Mouse (Mus musculus) lung, postnatal 36 days (tissue): Measurements from ENCODE around the gene Gbgt1.
"Not testable (repeated sequence)": the region's sequence is repeated elsewhere in the genome, so short reads cannot be mapped to it uniquely, and the experiment has no call there.

Experiments used
- DNase-seq: peaks from one replicate; pipeline ENCODE4 v3.0.0; 2022; ENCODE audit warnings: mixed read lengths

Gene Gbgt1

DNA sequence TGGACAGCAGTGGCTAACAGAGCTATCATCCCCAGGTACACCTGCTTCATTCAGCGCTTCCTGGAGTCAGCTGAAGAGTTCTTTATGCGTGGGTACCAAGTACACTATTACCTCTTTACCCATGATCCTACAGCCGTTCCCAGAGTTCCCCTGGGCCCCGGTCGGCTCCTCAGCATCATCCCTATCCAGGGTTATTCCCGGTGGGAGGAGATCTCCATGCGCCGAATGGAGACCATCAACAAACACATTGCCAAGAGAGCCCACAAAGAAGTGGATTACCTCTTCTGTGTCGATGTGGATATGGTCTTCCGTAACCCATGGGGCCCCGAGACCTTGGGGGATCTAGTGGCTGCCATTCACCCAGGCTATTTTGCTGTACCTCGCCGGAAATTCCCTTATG, 8.0 kb downstream of the Gbgt1 start:
- DNase-seq: no peak

- no peak for DNase-seq
These were observed 9.1 kb downstream of the Gbgt1 start, which contains the start of gene Gm10134 for GRCm38 (mm10) chr2:28505795-28506194. Gene Gm10134, plus strand, starts transcription at chr2:28506095.

DNA sequence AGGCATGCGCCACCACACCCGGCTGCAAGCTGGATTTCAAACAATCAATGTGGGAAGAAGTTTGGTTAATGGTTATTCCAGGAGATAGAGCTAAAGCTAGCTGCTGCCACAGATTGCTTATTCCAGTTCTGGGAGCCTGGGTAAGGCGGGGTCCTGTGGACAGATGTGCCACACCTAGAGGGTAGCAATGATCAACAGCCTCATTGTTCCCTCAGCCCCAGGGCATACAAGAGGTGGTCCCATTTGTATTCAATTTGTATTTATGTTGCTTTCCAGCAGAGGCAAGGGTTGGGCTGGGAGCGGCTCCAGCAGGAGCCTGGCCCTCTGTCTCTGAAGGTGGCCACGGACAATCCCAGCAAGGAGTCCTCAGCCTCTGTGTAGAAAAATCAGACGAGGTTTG, 9.6 kb downstream of the Gbgt1 start:
- no peak for DNase-seq

DNA sequence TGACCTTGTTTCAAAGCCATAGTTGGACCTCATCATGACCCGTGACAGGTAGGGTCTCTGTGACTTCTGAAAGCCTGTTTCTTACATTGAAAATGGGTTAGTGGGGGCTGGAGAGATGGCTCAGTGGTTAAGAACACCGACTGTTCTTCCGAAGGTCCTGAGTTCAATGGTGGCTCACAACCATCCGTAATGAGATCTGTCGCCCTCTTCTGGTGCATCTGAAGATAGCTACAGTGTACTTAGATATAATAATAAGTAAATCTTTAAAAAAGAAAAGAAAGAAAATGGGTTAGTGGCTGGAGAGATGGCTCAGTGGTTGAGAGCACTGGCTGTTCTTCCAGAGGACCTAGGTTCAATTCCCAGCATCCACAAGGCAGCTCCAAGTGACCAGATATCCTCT, 14.9 kb downstream of the Gbgt1 start:
- DNase-seq: not testable (repeated sequence)

DNA sequence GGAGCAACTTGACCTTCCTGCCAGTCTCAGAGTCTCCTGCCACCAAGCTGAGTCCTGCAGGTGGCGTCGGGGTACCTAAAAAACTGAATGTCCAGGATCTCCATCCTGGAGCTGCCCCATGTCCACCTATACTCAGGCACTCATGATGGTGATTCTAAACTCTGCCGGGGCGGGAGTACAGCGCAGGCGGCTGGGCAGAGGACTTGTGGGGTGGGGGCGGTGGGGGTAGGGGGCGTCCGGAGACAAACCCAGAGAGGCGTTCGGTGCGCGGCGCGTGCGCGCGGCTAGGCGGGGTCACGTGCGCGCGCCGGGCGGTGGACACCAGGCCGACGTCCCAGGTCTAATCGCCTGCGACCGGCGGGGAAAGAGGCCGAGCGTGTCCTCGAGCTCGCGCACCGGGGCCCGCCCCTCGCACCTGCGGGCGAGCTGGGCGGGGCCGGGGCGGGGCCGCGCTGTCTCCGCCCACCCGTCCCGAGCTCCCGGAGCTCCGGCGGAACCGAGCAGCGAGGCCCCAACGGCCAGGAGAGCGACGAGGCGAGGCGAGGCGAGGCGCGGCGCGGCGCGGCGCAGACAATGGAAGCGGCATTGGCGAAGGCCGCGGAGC, 16.2 kb downstream of the Gbgt1 start, which contains the start of gene Ralgds:
Gene Ralgds, plus strand, starts transcription at position 328 of the 604 bp plus-strand sequence.
- peak; percentile 71 for DNase-seq

DNA sequence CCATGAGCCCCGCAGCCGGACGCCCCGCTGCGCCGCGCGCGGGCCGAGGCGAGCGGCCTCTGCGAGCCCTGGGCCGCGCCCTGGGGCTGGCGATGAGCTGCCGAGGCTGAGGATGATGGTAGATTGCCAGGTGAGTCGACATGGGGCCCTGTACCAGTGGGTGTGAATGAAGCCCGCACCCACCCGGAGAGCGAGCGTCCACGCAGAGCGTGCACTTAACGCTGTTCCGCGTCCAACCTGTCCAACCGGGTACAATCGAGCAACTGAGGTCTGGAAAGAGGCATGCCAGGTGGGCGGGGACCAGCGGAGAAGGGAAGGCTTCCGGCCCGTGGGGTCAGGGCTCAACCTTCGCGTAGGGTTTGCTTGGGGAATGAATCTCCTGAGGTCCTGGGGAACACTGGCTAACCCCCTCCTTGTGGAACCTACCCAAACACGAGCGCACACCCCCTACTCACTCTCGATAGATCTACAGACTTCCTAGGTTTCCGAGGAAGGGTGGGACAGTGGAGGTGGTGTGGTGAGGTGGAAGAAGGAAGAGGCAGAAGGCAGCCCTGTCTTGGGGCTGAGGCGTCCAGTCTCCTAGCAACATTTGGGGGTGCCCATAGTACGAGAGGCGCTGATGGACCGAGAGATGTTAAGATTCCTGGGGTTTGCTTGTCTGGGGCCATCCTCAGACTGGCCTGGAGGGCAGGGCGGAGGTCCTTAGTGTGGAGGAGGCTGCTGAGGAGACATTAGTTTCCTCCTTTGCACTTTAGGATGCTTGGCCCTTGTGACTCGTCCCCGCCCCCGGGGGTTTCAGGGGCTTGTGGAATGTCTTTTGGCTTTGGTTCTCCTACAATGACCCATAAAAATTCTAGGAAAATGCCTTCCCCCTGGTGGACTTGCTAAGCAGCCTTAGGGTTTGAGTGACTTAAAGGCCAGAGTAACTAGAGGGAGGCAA, 17.0 kb downstream of the Gbgt1 start:
- DNase-seq: peak; percentile 62

DNA sequence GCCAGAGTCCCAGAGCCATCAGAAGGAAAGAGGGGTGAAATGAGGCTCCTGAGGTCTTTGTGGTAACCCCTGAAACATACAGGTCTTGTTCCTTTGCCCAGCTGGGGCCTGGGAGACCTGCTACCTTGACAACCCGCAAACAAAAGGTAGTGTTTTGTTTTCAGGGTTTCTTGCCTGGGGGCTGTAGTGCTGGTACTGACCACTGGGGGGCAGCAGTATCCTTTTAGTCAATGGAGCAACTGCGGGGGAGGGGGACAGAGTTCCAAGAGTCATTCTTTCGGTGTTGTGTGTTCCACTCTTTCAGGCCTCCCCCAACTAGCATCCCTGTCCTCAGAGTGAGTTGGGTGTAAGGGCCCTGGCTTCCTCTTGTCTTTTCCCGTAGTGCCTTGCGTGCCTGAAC, 17.8 kb downstream of the Gbgt1 start:
- peak; percentile 94 for DNase-seq

GRCm38 (mm10) chr2:28517206-28517909, 20.7 kb downstream of the Gbgt1 start:
- DNase-seq: peak; percentile 96

DNA sequence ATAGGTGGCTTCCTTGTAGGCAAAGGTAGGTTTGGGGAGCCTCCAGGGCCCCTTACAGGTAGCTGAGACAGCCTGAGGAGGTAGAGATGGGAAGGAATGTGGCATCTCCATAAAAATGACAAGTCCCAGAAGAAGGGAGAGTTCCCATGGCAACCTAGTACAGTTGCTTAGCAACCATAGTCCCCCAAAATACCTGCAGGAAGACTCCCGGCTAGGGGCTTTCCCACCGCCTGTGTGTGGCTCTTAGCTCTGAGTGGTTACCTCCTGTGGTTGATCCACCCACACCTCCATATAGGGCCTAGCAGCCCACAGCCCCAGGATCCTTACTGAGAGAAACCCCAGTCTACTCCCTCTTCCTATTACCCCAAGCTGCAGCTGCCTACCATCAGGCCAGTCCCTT, 21.5 kb downstream of the Gbgt1 start:
- DNase-seq: no peak

DNA sequence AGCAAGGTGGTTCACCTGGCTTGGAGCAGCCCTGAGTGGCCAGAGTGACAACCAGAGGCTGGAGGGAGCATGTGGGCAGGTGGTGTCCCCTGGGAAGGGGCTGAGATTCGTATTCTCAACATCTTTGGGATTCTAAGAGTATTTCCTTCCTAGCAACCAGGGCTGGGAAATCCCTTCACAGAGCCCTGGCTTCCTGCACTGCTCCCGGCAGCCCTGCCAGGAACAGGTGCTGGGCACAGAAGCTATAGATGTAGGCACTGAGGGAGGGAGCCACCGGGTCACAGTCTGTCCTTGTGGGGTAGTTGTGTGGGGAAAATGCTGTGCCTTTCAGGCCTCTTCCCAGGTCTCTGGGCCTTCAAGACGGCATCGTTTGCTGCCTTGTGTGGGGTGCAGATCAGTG, 23.9 kb downstream of the Gbgt1 start:
- no peak for DNase-seq

DNA sequence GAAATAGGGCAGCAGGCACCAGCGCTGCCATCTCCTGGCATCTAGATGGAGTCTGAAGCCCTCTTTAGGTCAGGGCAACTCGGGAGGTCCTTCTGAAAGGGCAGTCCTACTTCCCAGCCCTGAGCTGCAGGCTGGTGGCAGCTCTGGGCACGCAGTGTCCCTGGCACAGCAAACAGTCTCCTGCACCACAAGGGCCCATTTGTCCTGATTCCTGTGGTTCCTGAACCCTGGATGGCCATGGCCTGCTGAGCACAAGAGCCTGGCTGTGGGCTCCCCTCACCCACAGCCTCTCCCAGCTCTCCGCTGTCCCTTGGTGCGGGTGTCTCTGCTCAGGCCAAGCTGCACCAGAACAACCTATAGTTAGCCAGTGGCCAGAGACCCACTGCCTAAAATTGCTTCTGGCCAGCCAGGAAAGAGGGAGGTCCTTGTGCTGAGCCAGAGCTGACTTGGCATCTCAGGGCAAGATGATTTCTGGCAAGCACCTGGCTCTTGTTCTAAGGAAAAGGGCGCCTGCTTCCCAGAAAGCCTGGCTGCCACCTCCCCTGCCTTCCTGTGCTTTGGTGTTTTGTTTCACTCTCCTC, 25.0 kb downstream of the Gbgt1 start:
- DNase-seq: no peak

DNA sequence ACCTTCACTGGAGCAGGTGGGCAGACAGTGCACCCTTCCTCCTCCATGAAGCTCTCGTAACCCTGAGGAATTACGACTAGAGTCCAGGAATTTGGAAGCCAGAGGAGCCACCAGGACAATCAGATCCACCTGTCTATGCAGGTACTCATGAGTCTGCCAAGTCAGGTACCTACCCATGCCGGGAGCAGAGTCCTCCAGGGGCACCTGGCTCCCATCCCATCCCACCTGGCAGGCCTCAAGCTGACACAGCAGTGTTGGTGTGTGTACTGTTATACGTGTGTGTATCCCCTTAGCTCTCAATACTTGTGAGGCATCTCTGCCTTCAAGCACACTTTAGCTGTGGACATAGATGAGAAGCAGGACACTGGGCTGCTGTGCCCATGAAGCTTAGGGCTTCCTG, 25.5 kb downstream of the Gbgt1 start:
- no peak for DNase-seq

DNA sequence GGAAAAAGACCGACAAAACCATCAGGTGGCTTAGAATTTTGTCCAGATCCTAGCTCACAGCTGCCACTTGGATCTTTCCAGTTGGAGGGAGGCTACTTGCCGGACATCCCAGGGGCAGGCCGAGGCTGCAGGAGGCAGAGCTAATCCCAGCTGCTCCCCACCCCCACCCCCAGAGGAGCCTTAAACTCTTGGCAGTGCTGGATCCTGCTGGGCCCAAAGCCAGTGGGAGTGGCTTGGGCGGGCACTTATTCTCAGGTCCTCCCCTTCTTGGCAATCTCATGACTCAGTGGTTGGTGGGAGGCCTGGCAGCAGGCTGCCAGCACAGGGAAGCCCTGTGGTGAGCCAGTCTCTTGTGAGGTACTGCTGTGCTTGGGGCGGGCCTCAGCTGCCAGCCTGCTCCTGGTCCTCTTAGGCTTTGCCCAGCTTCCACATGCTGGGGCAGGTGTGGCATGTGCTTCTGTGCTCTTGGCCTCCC, 27.0 kb downstream of the Gbgt1 start:
- DNase-seq: peak; percentile 96

- DNase-seq: no peak
These were observed 27.7 kb downstream of the Gbgt1 start for GRCm38 (mm10) chr2:28524406-28524805.

- peak; percentile 93 for DNase-seq
These were observed 28.7 kb downstream of the Gbgt1 start for GRCm38 (mm10) chr2:28525219-28525942.

DNA sequence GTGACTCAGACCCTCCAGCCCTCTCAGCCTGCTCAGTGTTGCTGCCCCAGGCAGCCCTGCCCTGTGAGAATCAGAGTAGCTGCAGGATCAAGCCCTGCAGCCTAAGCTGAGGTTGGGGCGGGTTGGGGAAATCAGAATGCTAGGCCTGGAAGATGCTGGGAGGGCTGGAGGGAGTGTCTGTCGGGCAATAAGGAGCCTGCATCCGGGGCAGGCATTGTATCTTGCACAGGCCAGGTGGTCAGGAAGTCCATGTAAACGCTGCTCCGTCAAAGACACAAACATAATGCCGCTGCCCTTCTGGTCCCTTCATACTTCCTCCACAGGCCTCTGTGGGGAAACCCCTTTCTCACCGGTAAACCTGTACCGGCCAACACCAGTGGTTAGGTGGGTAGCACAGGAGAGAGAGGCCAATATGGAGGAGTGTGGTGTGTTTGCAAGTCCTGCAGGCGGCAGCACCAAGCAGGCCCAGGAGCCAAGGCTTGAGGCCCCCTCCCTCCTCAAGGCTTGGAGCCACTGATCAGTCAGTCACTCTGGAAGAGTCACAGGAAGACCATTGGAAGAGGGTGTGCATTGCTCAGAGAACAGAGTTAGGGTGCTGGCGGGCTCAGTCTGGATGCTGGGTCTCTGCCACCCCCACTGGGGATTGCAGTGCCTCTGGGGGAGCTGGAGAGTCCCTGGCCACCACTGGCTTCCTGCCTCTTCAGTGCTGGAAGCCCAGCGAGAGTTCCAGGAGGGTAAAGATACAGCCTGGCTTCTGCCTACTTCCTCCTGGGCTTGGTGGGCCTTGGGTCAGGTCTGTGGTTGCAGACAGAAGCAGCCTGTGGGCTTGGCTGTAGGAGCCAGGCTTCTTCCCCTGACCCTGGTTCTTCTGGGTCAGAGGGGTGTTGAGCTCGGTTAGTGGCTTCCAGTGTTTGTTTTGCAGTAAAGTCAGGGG, 29.5 kb downstream of the Gbgt1 start:
- DNase-seq: no peak

DNA sequence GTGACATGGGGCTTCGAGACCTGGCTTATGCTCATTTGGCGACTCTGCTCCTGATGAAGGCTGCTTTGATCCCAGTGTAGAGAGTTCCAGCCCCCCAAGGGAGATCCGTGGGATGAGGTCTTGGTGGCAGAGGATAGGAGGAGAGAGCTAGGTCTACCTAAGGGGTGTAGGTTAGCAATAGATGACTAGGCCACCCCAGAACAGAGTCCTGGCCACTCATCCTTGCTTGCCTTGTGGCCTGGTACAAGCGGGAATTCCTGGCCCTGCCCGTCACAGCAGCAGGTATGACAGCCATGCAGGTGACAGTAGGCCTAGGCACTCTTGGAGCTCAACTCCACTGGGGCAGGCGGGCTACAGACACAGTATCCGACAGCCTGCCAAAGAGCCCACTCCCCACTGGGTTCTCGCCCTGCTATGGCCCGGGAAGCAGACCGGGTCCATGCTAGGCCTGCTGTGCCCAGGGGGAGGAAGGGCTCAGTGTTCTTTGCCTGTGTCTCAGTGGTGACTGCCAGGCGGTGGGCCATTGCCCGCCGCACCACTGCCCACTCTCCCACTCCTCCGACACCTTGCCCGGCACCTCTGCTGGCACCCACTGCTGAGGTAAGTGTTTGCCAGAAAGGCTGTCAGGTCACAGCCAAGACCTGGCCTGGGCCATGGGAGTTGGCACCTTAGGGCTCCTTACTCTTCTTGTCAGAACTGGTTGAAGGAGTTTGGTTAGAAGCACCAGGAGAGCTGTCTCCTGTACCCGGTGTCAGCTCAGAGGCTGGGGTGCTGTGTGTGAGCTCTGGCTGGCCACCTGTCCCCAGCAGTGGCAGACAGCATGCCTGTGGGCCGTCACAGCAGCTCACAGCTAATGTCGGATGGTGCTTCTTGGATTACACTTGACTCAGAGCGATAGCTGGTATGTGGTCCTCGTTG, 31.0 kb downstream of the Gbgt1 start:
- no peak for DNase-seq

- DNase-seq: no peak
These were observed 31.7 kb downstream of the Gbgt1 start for GRCm38 (mm10) chr2:28528354-28528730.

GRCm38 (mm10) chr2:28529856-28530255, 33.2 kb downstream of the Gbgt1 start:
- no peak for DNase-seq

DNA sequence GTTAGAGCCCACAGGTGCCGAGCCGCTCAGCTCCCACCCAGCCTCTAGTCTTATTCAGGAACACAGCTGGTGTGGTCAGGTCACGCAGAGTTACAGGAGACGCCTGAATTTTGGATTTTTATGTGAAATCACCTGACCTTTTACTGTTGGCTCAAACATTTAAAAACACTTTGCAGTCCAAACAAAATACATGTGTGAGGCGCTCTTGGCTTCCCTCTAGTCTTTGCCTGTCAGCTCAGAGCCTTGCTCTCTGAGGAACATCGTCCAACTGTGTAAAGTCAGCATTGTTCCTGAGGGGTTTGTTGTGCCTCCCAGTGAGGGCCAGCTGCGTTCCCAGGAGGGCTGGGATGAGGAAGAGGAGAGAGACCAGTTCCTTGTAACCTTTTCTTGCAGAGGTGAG, 33.6 kb downstream of the Gbgt1 start:
- DNase-seq: no peak
